Mouse (Mus musculus) cortical plate, adult 2 months (tissue): ENCODE results near the gene Nrp1.

Source experiments
- CTCF ChIP-seq: fragments of 200-500 bp; IDR thresholded peaks from 2 replicates; pipeline ENCODE4 v1.5.1; 2011; ENCODE audit warnings: mild to moderate bottlenecking, control low read depth, low read length; ENCODE audit not compliant: insufficient read depth; ENCODE audit errors: extremely low read depth
- POLR2A ChIP-seq: fragments of 200-500 bp; IDR thresholded peaks from 2 replicates; pipeline ENCODE4 v1.6.1; 2011; ENCODE audit warnings: mild to moderate bottlenecking, low read length, control low read depth; ENCODE audit not compliant: insufficient read depth; ENCODE audit errors: extremely low read depth

GRCm38 (mm10) chr8:128396968-128397367 is 38.6 kb downstream of the Nrp1 start:
- TF ChIP-seq CTCF (no peak), POLR2A (no peak)
